Mouse (Mus musculus): ENCODE results near the gene Negr1. TPM values are rescaled to one million over a fixed set of nuclear protein-coding genes. Genes with fewer than 3 reads are reported as not detected.

Negr1 gene
- total and polyA plus RNA-seq, 3 experiments = 0.83 to 9.0 (median 7.8) TPM

- DNase-seq = no peak
Measured at GRCm38 (mm10) chr3:157209386-157209785, 647.8 kb downstream of the Negr1 start.

- DNase-seq = no peak
Measured at GRCm38 (mm10) chr3:157215937-157216719, 654.5 kb downstream of the Negr1 start.

- no peak for DNase-seq
Measured at GRCm38 (mm10) chr3:157217794-157218193, 656.2 kb downstream of the Negr1 start.

- DNase-seq = no peak
Measured at GRCm38 (mm10) chr3:157224920-157225319, 663.3 kb downstream of the Negr1 start.

GRCm38 (mm10) chr3:157232723-157233122, 671.1 kb downstream of the Negr1 start:
- DNase-seq = peak; percentile 6

- DNase-seq = no peak
Measured at GRCm38 (mm10) chr3:157240240-157240639, 678.6 kb downstream of the Negr1 start.

GRCm38 (mm10) chr3:157255446-157255845, 693.9 kb downstream of the Negr1 start:
- DNase-seq = no peak

GRCm38 (mm10) chr3:157255863-157256262, 694.3 kb downstream of the Negr1 start:
- DNase-seq = no peak

- DNase-seq = no peak
Measured at GRCm38 (mm10) chr3:157268742-157269141, 707.1 kb downstream of the Negr1 start.

- DNase-seq = no peak
Measured at GRCm38 (mm10) chr3:157272379-157272778, 710.8 kb downstream of the Negr1 start.

GRCm38 (mm10) chr3:157274143-157274542, 712.5 kb downstream of the Negr1 start:
- DNase-seq = no peak

GRCm38 (mm10) chr3:157279717-157280116, 718.1 kb downstream of the Negr1 start:
- no peak for DNase-seq

GRCm38 (mm10) chr3:157281259-157281658, 719.7 kb downstream of the Negr1 start:
- DNase-seq = no peak

GRCm38 (mm10) chr3:157291286-157291685, 729.7 kb downstream of the Negr1 start:
- DNase-seq = no peak

- DNase-seq = no peak
Measured at GRCm38 (mm10) chr3:157297216-157297615, 735.6 kb downstream of the Negr1 start.

GRCm38 (mm10) chr3:157303430-157304116, 742.0 kb downstream of the Negr1 start:
- DNase-seq = no peak

- no peak for DNase-seq
Measured at GRCm38 (mm10) chr3:157321081-157321573, 759.5 kb downstream of the Negr1 start.

GRCm38 (mm10) chr3:157321834-157322233, 760.2 kb downstream of the Negr1 start:
- DNase-seq = no peak

- no peak for DNase-seq
Measured at GRCm38 (mm10) chr3:157334169-157334568, 772.6 kb downstream of the Negr1 start.

- DNase-seq = no peak
Measured at GRCm38 (mm10) chr3:157349480-157349879, 787.9 kb downstream of the Negr1 start.

GRCm38 (mm10) chr3:157358905-157359304, 797.3 kb downstream of the Negr1 start:
- DNase-seq = no peak

GRCm38 (mm10) chr3:157359840-157360239, 798.2 kb downstream of the Negr1 start:
- DNase-seq = no peak

Measured in adrenal gland, adult 2 months (tissue).